ENCODE assay signal across 11 mouse cellular contexts in the genomic region with DNA sequence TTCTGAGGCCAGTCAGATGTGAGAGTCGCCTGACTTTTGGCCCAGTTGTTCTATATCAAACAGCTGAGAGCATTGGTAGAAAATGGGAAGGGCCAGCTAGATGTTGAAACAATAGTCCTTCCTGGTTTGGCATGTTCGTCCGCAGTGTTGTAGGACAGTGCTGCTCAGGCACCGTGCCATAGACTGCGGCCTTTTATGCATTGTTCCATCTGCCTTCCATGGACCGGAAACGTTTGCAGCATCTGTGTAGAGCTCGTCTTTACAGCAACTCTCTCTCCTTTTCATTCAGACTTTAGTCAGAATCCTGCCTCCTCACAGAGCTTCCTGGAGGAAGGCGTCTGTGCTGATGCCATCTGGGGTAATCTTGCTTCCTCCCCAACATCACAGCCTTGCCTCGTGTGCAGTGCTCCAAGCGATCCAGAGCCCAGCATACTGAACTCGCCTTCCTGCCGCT. TPM values are rescaled to one million over a fixed set of nuclear protein-coding genes. Genes with fewer than 3 reads are reported as not detected.
DNase-seq lines count a peak whose midpoint lies in the region; ATAC-seq and TF ChIP-seq lines count a peak whose summit lies in the region.
"Had no signal": no experiment of that assay in that cellular context is flagged by ENCODE, and none has a peak within 500 bp of the region (broad histone marks: within the 10 kb centered on the region; RNA-seq: fewer than 3 reads in every experiment).

No protein-coding gene starts in this region.

- TF ChIP-seq CTCF in heart, postnatal 0 days (IDR thresholded peaks at IDR 0.05; ENCODE audit: low read depth), result no peak
- TF ChIP-seq CTCF in stomach, postnatal 0 days (IDR thresholded peaks at IDR 0.05; ENCODE audit: low read depth), result no peak

- peak; percentile 27 for DNase-seq in cerebellum, adult 11 months
- DNase-seq in heart, postnatal 0 days (ENCODE audit: low spot score), result no peak
- no peak for DNase-seq in heart, adult 8-10 months (ENCODE audit: low spot score)
- no peak for DNase-seq in midbrain, embryonic 14.5 days
- DNase-seq in stomach, postnatal 0 days (ENCODE audit: low spot score), result no peak
- DNase-seq in embryo, embryonic 9.5 days (ENCODE audit: extremely low spot score), result no peak
- DNase-seq: heart, postnatal 14 days had no signal

- H3K4me3 ChIP-seq in heart, postnatal 0 days (ENCODE audit: low read depth, low read length), result no peak overlapping the region
- H3K4me3 ChIP-seq in midbrain, embryonic 13.5 days (replicated peaks), result no peak overlapping the region
- no peak overlapping the region for H3K4me3 ChIP-seq in midbrain, embryonic 14.5 days (replicated peaks; ENCODE audit: low read depth, low read length)
- H3K4me3 ChIP-seq in stomach, postnatal 0 days (ENCODE audit: low read depth, low read length), result no peak overlapping the region
- H3K4me3 ChIP-seq: forebrain, embryonic 12.5 days; liver, embryonic 15.5 days had no signal

- peaks cover 60% of the 10 kb centered on the region for H3K36me3 ChIP-seq in heart, postnatal 0 days (replicated peaks; ENCODE audit: control insufficient read depth, insufficient read depth, low read length)
- H3K36me3 ChIP-seq in midbrain, embryonic 13.5 days, result peaks cover 53% of the 10 kb centered on the region
- peaks cover 56% of the 10 kb centered on the region for H3K36me3 ChIP-seq in midbrain, embryonic 14.5 days (ENCODE audit: control insufficient read depth, insufficient read depth, low read length)
- peaks cover 8% of the 10 kb centered on the region for H3K36me3 ChIP-seq in stomach, postnatal 0 days (ENCODE audit: control insufficient read depth, insufficient read depth, low read length)

- WGBS in heart, postnatal 0 days, result 78% methylated on average over 13 of the region's 13 CpGs
- 90% methylated on average over 13 of the region's 13 CpGs for WGBS in midbrain, embryonic 13.5 days
- 84% methylated on average over 13 of the region's 13 CpGs for WGBS in midbrain, embryonic 14.5 days
- WGBS in stomach, postnatal 0 days, result 82% methylated on average over 13 of the region's 13 CpGs

- no peaks in the 10 kb centered on the region for H3K9me3 ChIP-seq in heart, postnatal 0 days (replicated peaks; ENCODE audit: control insufficient read depth, low read length)
- H3K9me3 ChIP-seq in midbrain, embryonic 13.5 days, result no peaks in the 10 kb centered on the region
- H3K9me3 ChIP-seq in midbrain, embryonic 14.5 days (ENCODE audit: control insufficient read depth, low read length), result no peaks in the 10 kb centered on the region
- H3K9me3 ChIP-seq in stomach, postnatal 0 days (ENCODE audit: control insufficient read depth, low read length), result no peaks in the 10 kb centered on the region
- H3K9me3 ChIP-seq: forebrain, embryonic 12.5 days; liver, embryonic 15.5 days had no signal

- no peaks in the 10 kb centered on the region for H3K4me1 ChIP-seq in heart, postnatal 0 days (ENCODE audit: control insufficient read depth, insufficient read depth)
- H3K4me1 ChIP-seq in midbrain, embryonic 13.5 days (replicated peaks), result peaks cover 6% of the 10 kb centered on the region; the same call in 1 of the 2 replicates
- H3K4me1 ChIP-seq in midbrain, embryonic 14.5 days (ENCODE audit: control insufficient read depth, insufficient read depth, low read length), result no peaks in the 10 kb centered on the region
- H3K4me1 ChIP-seq in stomach, postnatal 0 days (replicated peaks; ENCODE audit: control insufficient read depth, insufficient read depth), result no peaks in the 10 kb centered on the region
- H3K4me1 ChIP-seq: forebrain, embryonic 12.5 days had no signal

- ATAC-seq in cerebellum, adult (ENCODE audit: insufficient number of reproducible peaks, low FRiP score, low TSS enrichment), result no peak
- peak; percentile 33; the same call in 1 of the 2 replicates for ATAC-seq in heart, postnatal 0 days (ENCODE audit: insufficient read depth, low read depth)
- no peak for ATAC-seq in midbrain, embryonic 13.5 days
- ATAC-seq in midbrain, embryonic 14.5 days (ENCODE audit: low FRiP score, low TSS enrichment), result no peak
- ATAC-seq in stomach, postnatal 0 days (ENCODE audit: low FRiP score, low TSS enrichment), result peak; percentile 69

- H3K4me2 ChIP-seq in heart, postnatal 0 days (ENCODE audit: low read depth, low read length), result no peak overlapping the region
- H3K4me2 ChIP-seq in midbrain, embryonic 13.5 days (replicated peaks), result no peak overlapping the region
- no peak overlapping the region for H3K4me2 ChIP-seq in midbrain, embryonic 14.5 days (ENCODE audit: low read length)
- no peak overlapping the region for H3K4me2 ChIP-seq in stomach, postnatal 0 days (replicated peaks; ENCODE audit: low read depth)
- H3K4me2 ChIP-seq: forebrain, embryonic 12.5 days; liver, embryonic 15.5 days had no signal

- H3K9ac ChIP-seq in heart, postnatal 0 days (replicated peaks; ENCODE audit: low read depth, low read length), result no peak overlapping the region
- H3K9ac ChIP-seq in midbrain, embryonic 13.5 days (replicated peaks), result no peak overlapping the region
- no peak overlapping the region for H3K9ac ChIP-seq in midbrain, embryonic 14.5 days (replicated peaks; ENCODE audit: low read length)
- no peak overlapping the region for H3K9ac ChIP-seq in stomach, postnatal 0 days (ENCODE audit: low read length)
- H3K9ac ChIP-seq: forebrain, embryonic 12.5 days; liver, embryonic 15.5 days had no signal

- no peaks in the 10 kb centered on the region for H3K27me3 ChIP-seq in heart, postnatal 0 days (ENCODE audit: control insufficient read depth, insufficient read depth, low read length)
- H3K27me3 ChIP-seq in midbrain, embryonic 13.5 days, result no peaks in the 10 kb centered on the region
- H3K27me3 ChIP-seq in midbrain, embryonic 14.5 days (ENCODE audit: control insufficient read depth, insufficient read depth, low read length), result no peaks in the 10 kb centered on the region
- no peaks in the 10 kb centered on the region for H3K27me3 ChIP-seq in stomach, postnatal 0 days (ENCODE audit: control insufficient read depth, insufficient read depth, low read length)
- H3K27me3 ChIP-seq: forebrain, embryonic 12.5 days; liver, embryonic 15.5 days had no signal

- no peak for TF ChIP-seq EP300 in heart, postnatal 0 days (IDR thresholded peaks at IDR 0.05; ENCODE audit: low read depth)
- no peak for TF ChIP-seq EP300 in stomach, postnatal 0 days (optimal IDR thresholded peaks at IDR 0.05)

- H3K27ac ChIP-seq in heart, postnatal 0 days (ENCODE audit: low read depth), result no peak overlapping the region
- peak overlapping the region; percentile 9; the same call in 1 of the 2 replicates for H3K27ac ChIP-seq in midbrain, embryonic 13.5 days
- no peak overlapping the region; the same call in 1 of the 2 replicates for H3K27ac ChIP-seq in midbrain, embryonic 14.5 days (replicated peaks; ENCODE audit: low read depth, low read length)
- H3K27ac ChIP-seq in stomach, postnatal 0 days (replicated peaks), result no peak overlapping the region
- H3K27ac ChIP-seq: forebrain, embryonic 12.5 days; liver, embryonic 15.5 days had no signal

RNA-seq across cellular contexts. Expression of a gene that starts 57.0 kb away (rescaled TPM):
- 23.6 and 32.7 TPM in 2 replicates for total RNA-seq in heart, postnatal 0 days (2014; rRNA removed; ENCODE audit: low replicate concordance)
- polyA plus RNA-seq in heart, postnatal 0 days (2015; fragmentation: Nextera tagmentation; extraction: Ambion mirVana), result 5.9 and 6.2 TPM in 2 replicates
- 10 to 100 TPM; 13.7 to 18.6 (median 16.9) TPM for total RNA-seq in heart, adult 8-10 months (2022)
- 21.8 and 25.6 TPM in 2 replicates for polyA plus RNA-seq in midbrain, embryonic 13.5 days (2015; fragmentation: Nextera tagmentation; extraction: Ambion mirVana)
- 28.5 and 29.8 TPM in 2 replicates for polyA plus RNA-seq in midbrain, embryonic 14.5 days (2014; fragmentation: Nextera tagmentation; extraction: Ambion mirVana)
- polyA plus RNA-seq in stomach, postnatal 0 days (2015; fragmentation: Nextera tagmentation; extraction: Ambion mirVana), result 12.2 and 12.6 TPM in 2 replicates

Comparison
In these comparisons a context has a peak if more than half of its experiments do, and no peak if none do; other contexts are left out.
1. ATAC-seq: peak in heart, postnatal 0 days (single experiment) and stomach, postnatal 0 days (single experiment); none in cerebellum, adult (single experiment), midbrain, embryonic 13.5 days (single experiment) and midbrain, embryonic 14.5 days (single experiment).